Mouse (Mus musculus): Measurements from ENCODE around the gene Mxra7.

The Mxra7 gene

DNA sequence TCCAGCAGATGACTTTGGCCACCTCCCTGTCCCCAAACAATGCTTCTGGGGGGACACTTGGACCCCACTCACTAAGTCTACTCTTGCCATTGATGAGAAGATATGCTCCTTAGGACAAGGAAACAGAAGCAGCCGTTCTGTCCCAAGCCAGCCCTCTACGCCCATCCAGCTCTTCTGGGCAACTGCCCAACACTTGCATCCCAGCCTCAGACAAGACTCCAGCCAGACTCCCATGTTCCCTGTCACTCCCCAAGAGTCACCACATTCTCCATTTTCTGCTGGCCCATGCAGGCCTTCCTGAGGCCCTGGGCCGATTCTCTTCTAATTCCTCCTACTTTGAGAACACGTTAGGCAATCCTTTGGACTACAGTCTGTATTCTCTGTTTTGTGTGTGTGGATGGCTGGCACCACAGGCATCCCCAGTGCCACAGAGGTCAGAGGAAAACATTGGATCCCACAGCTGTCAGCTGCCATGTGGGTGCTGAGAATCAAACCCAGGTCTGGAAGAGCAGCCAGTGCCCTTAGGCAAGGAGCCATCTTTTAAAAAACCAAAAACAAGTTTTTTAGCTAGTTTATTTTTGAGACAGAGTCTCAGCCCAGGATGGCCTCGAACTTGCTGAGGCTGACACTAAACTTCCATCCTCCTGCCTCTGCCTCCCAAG is 7.8 kb downstream of the Mxra7 start:
- no peak for DNase-seq (ENCODE audit: low spot score in 2 of 2)

- DNase-seq (ENCODE audit: low spot score in 2 of 2) = no peak
These were observed 9.1 kb downstream of the Mxra7 start for GRCm38 (mm10) chr11:116818722-116819121.

GRCm38 (mm10) chr11:116817567-116817966 is 10.3 kb downstream of the Mxra7 start:
- DNase-seq (ENCODE audit: low spot score in 2 of 2) = no peak

- no peak for DNase-seq (ENCODE audit: low spot score in 2 of 2)
These were observed 11.1 kb downstream of the Mxra7 start for GRCm38 (mm10) chr11:116816769-116817168.

GRCm38 (mm10) chr11:116814884-116815415 is 12.9 kb downstream of the Mxra7 start:
- DNase-seq (ENCODE audit: low spot score in 2 of 2) = no peak

GRCm38 (mm10) chr11:116814076-116814883 is 13.6 kb downstream of the Mxra7 start:
- peak in 1 of 2 experiments; percentile 57 for DNase-seq (ENCODE audit: low spot score in 2 of 2)

GRCm38 (mm10) chr11:116813610-116814009 is 14.2 kb downstream of the Mxra7 start:
- DNase-seq (ENCODE audit: low spot score in 2 of 2) = no peak

DNA sequence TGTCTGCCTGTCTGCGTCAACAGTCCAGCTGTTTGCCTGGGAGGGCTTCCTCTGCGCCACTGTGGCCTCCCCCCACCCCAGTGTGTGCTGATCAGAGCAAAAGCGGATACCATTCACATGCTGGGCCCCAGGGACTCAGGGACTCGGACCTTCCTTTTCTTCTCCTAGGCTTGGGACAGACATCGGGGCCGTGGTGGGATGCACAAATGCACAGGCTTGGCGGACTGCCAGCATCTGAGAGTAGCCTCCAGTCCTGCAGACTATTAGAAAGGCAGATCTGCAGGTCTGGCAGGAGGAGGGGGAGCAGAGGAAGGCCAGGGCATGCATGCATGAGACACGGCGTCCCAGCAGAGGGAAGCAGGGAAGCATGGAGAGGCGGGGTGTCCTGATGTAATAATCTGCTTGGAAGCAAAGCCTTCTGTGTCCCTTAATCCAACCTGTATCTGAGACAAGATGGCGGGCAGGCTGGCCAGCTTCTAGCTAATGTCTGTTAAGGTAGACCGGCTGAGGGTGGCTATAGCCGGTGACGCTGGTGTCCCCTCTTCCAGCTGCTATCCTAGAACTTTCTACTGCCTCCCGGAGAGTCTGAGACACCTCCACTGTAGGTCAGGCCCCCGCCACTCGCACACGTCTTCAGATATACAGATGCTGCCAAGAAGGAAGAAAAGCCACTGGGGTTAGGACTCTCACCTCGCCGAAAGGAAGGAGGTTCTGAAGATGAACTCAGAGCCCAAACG is 14.9 kb downstream of the Mxra7 start:
- no peak for DNase-seq (ENCODE audit: low spot score in 2 of 2)

- DNase-seq (ENCODE audit: low spot score in 2 of 2) = peak; percentile 87 to 90
These were observed 16.6 kb downstream of the Mxra7 start for GRCm38 (mm10) chr11:116810983-116811901.

DNA sequence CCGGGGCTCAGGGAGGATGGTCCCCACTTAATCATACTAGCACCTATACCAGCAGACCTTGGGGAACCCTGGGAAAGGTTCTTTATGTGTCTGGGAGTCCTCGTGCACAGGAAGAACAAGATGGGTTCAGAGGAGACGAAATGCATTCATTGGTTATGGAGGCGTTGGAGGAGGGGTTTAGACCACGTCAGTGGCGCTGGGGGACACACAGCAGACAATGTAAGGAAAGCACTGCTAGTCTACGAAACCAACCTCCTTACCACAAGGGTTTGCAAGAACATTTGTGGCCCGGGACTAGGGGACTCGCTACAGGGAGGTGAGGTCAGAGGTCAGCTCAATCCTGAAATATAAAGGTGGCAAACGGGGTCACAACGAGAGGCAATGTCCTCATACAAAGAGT is 17.3 kb downstream of the Mxra7 start:
- DNase-seq (ENCODE audit: low spot score in 2 of 2) = peak; percentile 44 to 60

DNA sequence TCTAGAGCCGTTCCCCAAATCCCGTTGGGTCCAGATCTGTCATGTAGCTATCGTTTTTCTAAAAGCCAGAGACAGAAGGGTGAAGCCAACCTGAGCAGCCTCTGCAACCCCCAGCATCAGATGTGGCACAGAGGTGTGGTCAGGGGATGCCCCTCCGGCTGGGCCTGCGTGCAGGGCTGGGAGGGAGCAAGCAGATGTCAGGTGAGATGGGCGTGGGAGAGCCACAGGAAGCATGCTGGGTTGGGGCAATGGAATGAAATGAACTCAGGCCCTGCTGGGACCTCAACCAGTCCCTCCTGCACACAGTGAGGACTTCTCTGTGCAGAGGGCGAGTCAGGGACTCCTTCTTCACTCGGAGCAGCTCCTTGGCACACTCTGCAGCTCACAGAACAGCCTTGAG is 18.3 kb downstream of the Mxra7 start:
- no peak for DNase-seq (ENCODE audit: low spot score in 2 of 2)

- DNase-seq (ENCODE audit: low spot score in 2 of 2) = no peak
These were observed 18.9 kb downstream of the Mxra7 start for GRCm38 (mm10) chr11:116808811-116809395.

DNA sequence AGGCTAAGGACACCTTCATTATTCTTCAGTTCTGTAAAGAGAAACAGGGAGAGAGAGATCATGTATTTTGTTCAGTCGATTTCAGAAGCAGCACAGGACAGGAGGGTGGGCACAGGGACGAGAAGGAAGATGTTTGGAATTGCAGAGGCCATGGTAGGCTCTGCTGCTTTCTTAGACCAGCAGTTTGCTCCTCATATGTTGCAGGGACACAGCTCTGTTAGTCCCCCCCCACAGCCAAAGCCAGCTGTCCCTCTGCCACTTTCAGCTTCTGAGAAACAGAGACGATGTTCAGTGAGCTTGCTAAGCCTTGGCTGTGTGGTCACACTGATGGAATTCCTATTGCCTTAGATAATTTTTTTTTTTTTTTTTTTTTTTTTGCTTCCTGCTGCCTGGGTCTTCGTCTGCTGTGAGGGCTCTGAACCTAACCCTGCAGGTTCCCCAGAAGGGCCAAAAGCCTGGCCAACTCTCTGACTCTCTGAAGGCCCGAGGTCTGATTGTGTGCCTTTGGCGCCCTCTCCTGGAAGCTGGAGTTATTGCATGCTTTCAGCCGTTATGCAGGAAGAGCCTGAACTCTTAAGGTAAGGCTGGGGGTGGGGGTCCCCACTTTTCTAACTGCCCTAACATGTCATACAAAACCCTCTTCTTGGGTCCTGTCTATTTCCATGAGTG is 19.8 kb downstream of the Mxra7 start:
- peak; percentile 87 to 91 for DNase-seq (ENCODE audit: low spot score in 2 of 2)

DNA sequence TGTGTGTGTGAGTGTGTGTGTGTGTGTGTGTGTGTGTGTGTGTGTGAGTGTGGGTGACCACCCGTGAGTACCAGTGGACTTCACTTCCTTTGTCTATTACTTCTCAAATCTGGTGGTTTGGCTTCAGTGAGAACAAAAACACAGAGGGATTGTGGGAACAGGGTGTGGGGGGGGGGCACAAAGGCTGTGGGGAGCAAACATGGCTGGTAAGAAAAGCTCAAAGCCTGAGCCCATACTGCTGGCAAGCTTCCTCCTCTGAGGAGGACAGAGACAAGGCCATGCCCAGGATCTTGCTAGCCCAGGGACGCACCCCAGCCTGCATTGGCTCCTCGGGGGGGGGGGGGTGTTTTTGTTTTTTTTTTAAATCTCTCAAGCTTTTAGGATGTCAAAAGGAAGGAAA is 20.3 kb downstream of the Mxra7 start:
- DNase-seq (ENCODE audit: low spot score in 2 of 2) = no peak

DNA sequence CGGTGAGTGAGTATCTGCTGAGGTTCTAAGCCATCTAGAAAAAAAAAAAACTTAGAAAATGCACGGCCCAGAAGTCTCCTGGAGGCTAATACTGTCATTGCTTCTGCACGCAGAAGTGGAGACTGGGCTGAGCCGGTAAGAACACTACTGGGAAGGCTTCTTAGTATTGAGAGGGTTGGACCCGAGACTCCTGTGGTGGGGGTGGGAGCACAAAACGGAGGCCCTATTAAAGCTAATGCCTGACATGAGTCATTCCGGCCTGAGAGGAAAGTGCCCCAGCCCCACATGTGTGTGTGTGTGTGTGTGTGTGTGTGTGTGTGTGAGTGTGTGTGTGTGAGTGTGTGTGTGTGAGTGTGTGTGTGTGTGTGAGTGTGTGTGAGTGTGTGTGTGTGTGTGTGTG is 20.7 kb downstream of the Mxra7 start:
- DNase-seq (ENCODE audit: low spot score in 2 of 2) = no peak

- DNase-seq (ENCODE audit: low spot score in 2 of 2) = no peak
These were observed 21.4 kb downstream of the Mxra7 start for GRCm38 (mm10) chr11:116806136-116807071.

DNA sequence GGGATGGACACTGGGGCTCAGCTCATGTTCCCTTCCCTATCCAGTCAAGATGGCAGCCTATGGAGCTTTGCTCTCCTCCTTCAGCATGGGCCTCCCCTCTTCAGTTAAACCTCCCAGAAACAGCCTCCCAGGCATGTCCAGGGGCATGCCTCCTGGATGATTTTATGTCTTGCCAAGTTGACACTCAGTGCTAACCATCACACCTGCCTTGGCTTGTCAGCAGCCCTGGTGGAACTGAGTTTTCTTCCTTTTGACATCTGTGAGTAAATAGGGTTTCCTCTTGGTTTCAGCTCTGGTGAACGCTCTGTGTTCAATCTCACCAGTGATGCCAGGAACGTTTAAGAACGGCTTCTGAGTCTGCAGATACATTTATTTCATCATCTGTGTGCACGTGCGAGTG is 25.1 kb downstream of the Mxra7 start:
- no peak for DNase-seq (ENCODE audit: low spot score in 2 of 2)

DNA sequence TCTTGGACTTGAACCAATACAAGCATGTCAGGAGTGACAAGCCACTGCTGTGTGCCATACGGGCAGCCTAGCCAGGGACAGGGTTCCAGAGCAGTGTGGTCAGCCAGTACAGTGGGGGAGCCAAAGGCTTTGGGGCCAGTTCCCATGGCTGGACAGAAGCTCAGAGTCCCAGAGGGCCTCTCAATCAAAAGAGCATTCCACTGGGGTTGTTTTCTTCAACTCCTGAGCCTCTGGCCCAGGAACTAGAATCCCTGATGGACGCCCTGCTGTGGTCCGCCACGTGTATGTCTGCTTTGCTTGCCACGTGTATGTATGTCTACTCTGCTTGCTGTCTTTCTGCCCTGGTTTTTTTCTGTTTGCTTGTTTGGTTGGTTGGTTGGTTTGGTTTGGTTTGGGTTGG is 26.7 kb downstream of the Mxra7 start:
- DNase-seq (ENCODE audit: low spot score in 2 of 2) = no peak

DNA sequence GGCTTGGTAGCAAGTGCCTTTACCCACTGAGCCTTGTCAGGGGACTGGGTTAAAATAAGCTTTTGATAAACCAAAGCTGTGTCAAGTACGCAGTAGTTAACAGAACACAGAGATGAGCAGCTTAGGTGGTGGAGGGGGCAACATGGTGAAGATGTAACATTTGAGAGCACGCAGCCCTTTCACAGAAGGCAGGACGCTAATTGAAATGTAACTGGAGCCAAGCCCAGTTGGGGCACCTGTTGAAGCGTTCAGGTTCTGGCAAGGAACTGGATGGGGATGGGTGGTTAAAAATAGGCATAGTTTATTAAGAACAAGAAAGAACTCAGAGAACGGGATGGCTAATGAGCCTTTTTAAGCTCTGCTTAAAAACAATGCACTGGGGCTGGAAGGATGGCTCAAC is 28.5 kb downstream of the Mxra7 start:
- DNase-seq (ENCODE audit: low spot score in 2 of 2) = no peak
